Mouse (Mus musculus): ENCODE data around the gene Ackr2. TPM values are rescaled to one million over a fixed set of nuclear protein-coding genes. Genes with fewer than 3 reads are reported as not detected.
A peak's percentile ranks its signal among the peaks of the same experiment; 100 is the strongest.

Ackr2 gene
- polyA plus RNA-seq, 1 experiment from 2014 or later = 14.8 TPM

DNA sequence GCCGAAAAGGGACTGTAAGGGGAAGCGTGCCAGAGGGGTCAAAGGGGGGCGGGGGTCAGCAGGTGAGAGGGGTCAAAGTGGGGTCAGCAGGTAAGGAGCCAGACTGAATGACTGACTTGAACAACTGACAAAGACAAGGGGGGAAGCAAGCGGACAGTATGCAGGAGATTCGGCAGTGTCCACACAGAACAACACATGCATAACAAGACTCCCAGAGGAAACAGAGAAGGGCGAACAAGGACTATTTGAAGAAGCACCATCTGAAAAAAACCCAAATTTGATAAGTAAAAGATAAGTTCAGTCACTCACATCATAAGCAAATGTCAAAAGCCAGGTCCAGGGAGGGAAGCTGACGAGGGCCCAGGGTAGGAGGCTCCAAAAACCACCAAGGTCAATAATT is 29.6 kb downstream of the Ackr2 start:
- no peaks in the 10 kb centered on the region for H3K36me3 ChIP-seq (ENCODE audit: insufficient read depth, low read length)
- H3K4me2 ChIP-seq (replicated peaks; ENCODE audit: low read depth, low read length) = no peak overlapping the region
- WGBS = 53% methylated on average over 7 of the region's 7 CpGs
- TF ChIP-seq EP300 (IDR thresholded peaks at IDR 0.05) (no peak), CTCF (IDR thresholded peaks at IDR 0.05) (no peak)
- H3K4me3 ChIP-seq (ENCODE audit: low read depth, low read length) = no peak overlapping the region
- no peaks in the 10 kb centered on the region for H3K9me3 ChIP-seq (ENCODE audit: low read length)
- no peak overlapping the region for H3K27ac ChIP-seq (ENCODE audit: low read length)
- no peaks in the 10 kb centered on the region for H3K4me1 ChIP-seq (ENCODE audit: insufficient read depth, low read depth, low read length)
- H3K27me3 ChIP-seq (replicated peaks; ENCODE audit: insufficient read depth, low read length) = no peaks in the 10 kb centered on the region
- no peak for ATAC-seq
- no peak for DNase-seq (ENCODE audit: low spot score)
- H3K9ac ChIP-seq (replicated peaks; ENCODE audit: low read depth) = no peak overlapping the region

DNA sequence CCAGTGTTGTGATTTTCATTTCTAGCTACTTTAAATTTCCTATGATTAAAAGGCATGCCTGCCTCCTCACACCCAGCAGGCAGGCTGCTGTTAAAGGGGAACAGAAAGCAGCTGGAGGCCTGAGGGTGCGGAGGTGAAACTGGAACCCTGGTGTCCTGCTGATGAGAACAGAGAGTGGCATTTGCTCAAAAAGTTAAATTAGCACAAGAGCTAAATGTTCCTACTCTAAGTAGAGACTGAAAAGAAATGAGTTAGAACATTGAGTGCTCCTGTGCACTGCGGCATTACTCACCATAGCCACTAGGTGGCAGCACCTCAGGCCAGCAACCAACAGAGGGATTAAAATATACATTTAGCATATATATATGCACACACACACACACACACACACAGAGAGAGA is 30.3 kb downstream of the Ackr2 start:
- TF ChIP-seq EP300 (IDR thresholded peaks at IDR 0.05) (no peak), CTCF (IDR thresholded peaks at IDR 0.05) (peak; percentile 84)
- H3K4me3 ChIP-seq (ENCODE audit: low read depth, low read length) = no peak overlapping the region
- no peaks in the 10 kb centered on the region for H3K36me3 ChIP-seq (ENCODE audit: insufficient read depth, low read length)
- peak; percentile 51 for DNase-seq (ENCODE audit: low spot score)
- no peaks in the 10 kb centered on the region for H3K4me1 ChIP-seq (ENCODE audit: insufficient read depth, low read depth, low read length)
- H3K27me3 ChIP-seq (replicated peaks; ENCODE audit: insufficient read depth, low read length) = no peaks in the 10 kb centered on the region
- no peak for ATAC-seq
- no peak overlapping the region for H3K9ac ChIP-seq (replicated peaks; ENCODE audit: low read depth)
- no peak overlapping the region for H3K27ac ChIP-seq (ENCODE audit: low read length)
- WGBS = 30% methylated on average over 2 of the region's 2 CpGs
- no peak overlapping the region for H3K4me2 ChIP-seq (replicated peaks; ENCODE audit: low read depth, low read length)
- H3K9me3 ChIP-seq (ENCODE audit: low read length) = no peaks in the 10 kb centered on the region

DNA sequence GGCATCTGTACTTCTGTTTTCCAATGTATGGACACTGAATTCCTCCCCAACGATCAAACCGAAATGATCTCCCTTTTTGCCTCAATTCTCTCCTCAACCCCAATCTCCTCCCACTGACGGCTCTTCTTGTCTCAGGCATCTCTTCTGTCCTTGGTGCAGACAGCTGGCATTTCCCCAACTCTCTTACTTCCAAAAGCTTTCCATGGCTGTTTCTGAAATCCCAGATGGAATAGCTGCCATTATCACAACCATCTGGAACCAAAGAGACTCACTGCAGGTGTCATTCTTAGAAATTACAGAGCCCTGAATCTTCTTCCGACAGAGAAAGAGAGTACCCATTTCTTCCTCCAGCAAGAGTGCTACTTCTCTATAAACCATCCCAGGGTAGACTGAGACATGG is 36.7 kb downstream of the Ackr2 start:
- WGBS = 77% methylated on average over 4 of the region's 4 CpGs
- no peak overlapping the region for H3K4me2 ChIP-seq (replicated peaks; ENCODE audit: low read depth, low read length)
- no peak overlapping the region for H3K27ac ChIP-seq (ENCODE audit: low read length)
- H3K9ac ChIP-seq (replicated peaks; ENCODE audit: low read depth) = no peak overlapping the region
- no peaks in the 10 kb centered on the region for H3K4me1 ChIP-seq (ENCODE audit: insufficient read depth, low read depth, low read length)
- ATAC-seq (no peak), DNase-seq (ENCODE audit: low spot score) (no peak)
- H3K9me3 ChIP-seq (ENCODE audit: low read length) = no peaks in the 10 kb centered on the region
- no peaks in the 10 kb centered on the region for H3K27me3 ChIP-seq (replicated peaks; ENCODE audit: insufficient read depth, low read length)
- no peaks in the 10 kb centered on the region for H3K36me3 ChIP-seq (ENCODE audit: insufficient read depth, low read length)
- no peak overlapping the region for H3K4me3 ChIP-seq (ENCODE audit: low read depth, low read length)
- no peak for TF ChIP-seq EP300 (IDR thresholded peaks at IDR 0.05)

DNA sequence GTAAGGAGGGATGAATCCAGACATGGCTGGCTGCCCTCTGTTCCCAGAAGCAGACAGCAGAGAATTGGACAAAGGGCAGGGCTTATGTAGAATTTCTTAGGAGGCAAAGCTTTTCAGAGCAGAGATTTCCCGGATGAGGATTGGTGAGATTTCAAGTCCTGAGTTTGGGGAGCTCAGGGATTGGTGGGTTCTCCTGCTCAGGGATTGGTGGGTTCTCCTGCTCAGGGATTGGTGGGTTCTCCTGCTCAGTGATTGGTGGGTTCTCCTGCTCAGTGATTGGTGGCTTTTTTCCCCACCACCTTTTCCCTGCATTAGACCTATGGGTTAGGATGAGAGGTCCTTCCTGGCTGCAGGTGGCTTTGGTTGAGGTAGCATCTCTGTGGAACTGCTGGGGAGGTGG is 38.8 kb downstream of the Ackr2 start:
- TF ChIP-seq CTCF (IDR thresholded peaks at IDR 0.05) = no peak
- no peak for TF ChIP-seq EP300 (IDR thresholded peaks at IDR 0.05)
- WGBS = 75% methylated on average over 1 of the region's 1 CpGs
- no peak overlapping the region for H3K9ac ChIP-seq (replicated peaks; ENCODE audit: low read depth)
- ATAC-seq = peak; percentile 23; the same call in 1 of the 2 replicates
- no peak for DNase-seq (ENCODE audit: low spot score)
- no peaks in the 10 kb centered on the region for H3K9me3 ChIP-seq (ENCODE audit: low read length)
- no peaks in the 10 kb centered on the region for H3K36me3 ChIP-seq (ENCODE audit: insufficient read depth, low read length)
- H3K4me3 ChIP-seq (ENCODE audit: low read depth, low read length) = no peak overlapping the region
- H3K4me2 ChIP-seq (replicated peaks; ENCODE audit: low read depth, low read length) = no peak overlapping the region
- no peaks in the 10 kb centered on the region for H3K27me3 ChIP-seq (replicated peaks; ENCODE audit: insufficient read depth, low read length)
- H3K27ac ChIP-seq (ENCODE audit: low read length) = no peak overlapping the region
- H3K4me1 ChIP-seq (ENCODE audit: insufficient read depth, low read depth, low read length) = no peaks in the 10 kb centered on the region

DNA sequence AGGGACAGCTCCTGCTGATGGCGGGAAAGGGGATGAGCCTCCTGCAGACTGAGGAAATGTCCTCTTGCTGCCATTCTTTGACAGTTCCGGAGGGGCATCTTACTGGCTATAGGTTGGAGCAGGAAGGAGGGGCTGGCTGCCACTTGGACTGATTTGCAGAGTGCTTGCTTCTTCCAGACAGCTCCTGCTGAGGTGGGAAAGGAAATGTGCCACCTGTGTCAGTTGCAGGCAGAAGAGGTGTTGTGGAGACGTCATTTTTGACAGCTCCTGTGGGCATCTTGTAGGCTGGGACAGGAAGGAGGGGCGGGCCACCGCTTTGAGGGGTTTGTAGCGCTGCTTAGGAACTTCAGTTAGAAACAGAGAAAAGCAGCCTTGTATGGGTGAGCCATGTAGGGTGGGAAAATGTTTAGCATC is 39.3 kb downstream of the Ackr2 start:
- no peaks in the 10 kb centered on the region for H3K9me3 ChIP-seq (ENCODE audit: low read length)
- H3K9ac ChIP-seq (replicated peaks; ENCODE audit: low read depth) = no peak overlapping the region
- peak; percentile 17; the same call in 1 of the 2 replicates for ATAC-seq
- 53% methylated on average over 6 of the region's 6 CpGs for WGBS
- TF ChIP-seq EP300 (IDR thresholded peaks at IDR 0.05) = no peak
- no peak for TF ChIP-seq CTCF (IDR thresholded peaks at IDR 0.05)
- H3K4me3 ChIP-seq (ENCODE audit: low read depth, low read length) = no peak overlapping the region
- H3K4me1 ChIP-seq (ENCODE audit: insufficient read depth, low read depth, low read length) = no peaks in the 10 kb centered on the region
- DNase-seq (ENCODE audit: low spot score) = peak; percentile 23
- peak overlapping the region; percentile 48 for H3K4me2 ChIP-seq (replicated peaks; ENCODE audit: low read depth, low read length)
- no peak overlapping the region for H3K27ac ChIP-seq (ENCODE audit: low read length)
- no peaks in the 10 kb centered on the region for H3K36me3 ChIP-seq (ENCODE audit: insufficient read depth, low read length)
- no peaks in the 10 kb centered on the region for H3K27me3 ChIP-seq (replicated peaks; ENCODE audit: insufficient read depth, low read length)

DNA sequence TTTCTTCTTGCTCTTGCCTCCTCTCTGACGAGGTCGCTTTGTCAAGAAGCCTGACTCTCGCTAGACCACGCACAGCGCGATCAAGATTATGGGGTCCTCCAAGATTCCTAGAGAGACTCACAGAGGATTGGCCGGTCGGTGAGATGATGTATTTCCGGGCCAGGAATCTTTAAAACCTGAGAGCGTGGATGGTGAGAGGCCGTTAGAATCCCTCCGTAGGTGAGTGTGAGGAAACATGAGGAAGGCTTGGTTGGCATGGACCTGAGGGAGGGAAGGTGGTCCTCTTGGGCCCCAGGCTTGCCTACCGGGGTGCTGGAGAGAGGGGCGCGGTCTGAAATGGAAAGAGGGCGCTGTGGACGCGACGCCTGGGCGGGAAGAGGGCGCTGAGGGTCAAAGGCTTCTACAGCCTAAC is 39.8 kb downstream of the Ackr2 start:
- H3K4me2 ChIP-seq (replicated peaks; ENCODE audit: low read depth, low read length) = peak overlapping the region; percentile 48
- DNase-seq (ENCODE audit: low spot score) (peak; percentile 47), ATAC-seq (peak; percentile 67; the same call in 1 of the 2 replicates)
- no peaks in the 10 kb centered on the region for H3K36me3 ChIP-seq (ENCODE audit: insufficient read depth, low read length)
- TF ChIP-seq CTCF (IDR thresholded peaks at IDR 0.05) = no peak
- TF ChIP-seq EP300 (IDR thresholded peaks at IDR 0.05) = no peak
- no peak overlapping the region for H3K9ac ChIP-seq (replicated peaks; ENCODE audit: low read depth)
- peak overlapping the region; percentile 31 for H3K4me3 ChIP-seq (ENCODE audit: low read depth, low read length)
- H3K27ac ChIP-seq (ENCODE audit: low read length) = no peak overlapping the region
- 46% methylated on average over 21 of the region's 21 CpGs for WGBS
- no peaks in the 10 kb centered on the region for H3K27me3 ChIP-seq (replicated peaks; ENCODE audit: insufficient read depth, low read length)
- H3K9me3 ChIP-seq (ENCODE audit: low read length) = no peaks in the 10 kb centered on the region
- H3K4me1 ChIP-seq (ENCODE audit: insufficient read depth, low read depth, low read length) = no peaks in the 10 kb centered on the region

DNA sequence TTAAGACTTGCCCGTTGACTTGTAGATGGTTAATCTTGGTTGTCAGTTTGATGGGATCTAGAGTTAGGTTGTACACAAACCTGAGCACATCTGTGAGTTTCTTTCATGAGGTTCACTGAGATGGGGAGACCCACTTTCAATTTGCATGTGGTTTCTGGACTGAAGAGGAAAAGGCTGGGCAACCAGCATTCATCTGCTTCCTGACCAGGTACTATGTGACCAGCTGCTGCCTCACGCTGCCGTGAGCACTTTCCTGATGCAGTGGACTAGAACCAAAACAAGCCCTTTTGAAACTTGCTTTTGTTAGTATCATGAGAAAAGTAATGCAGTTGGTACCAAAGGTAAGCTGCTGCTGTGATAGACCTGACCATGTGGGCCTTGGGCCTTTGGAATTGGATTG is 44.9 kb downstream of the Ackr2 start:
- WGBS = 69% methylated on average over 3 of the region's 3 CpGs
- H3K4me3 ChIP-seq (ENCODE audit: low read depth, low read length) = no peak overlapping the region
- no peak for ATAC-seq
- H3K9me3 ChIP-seq (ENCODE audit: low read length) = no peaks in the 10 kb centered on the region
- TF ChIP-seq CTCF (IDR thresholded peaks at IDR 0.05) (no peak), EP300 (IDR thresholded peaks at IDR 0.05) (no peak)
- H3K27me3 ChIP-seq (replicated peaks; ENCODE audit: insufficient read depth, low read length) = no peaks in the 10 kb centered on the region
- no peaks in the 10 kb centered on the region for H3K36me3 ChIP-seq (ENCODE audit: insufficient read depth, low read length)
- no peaks in the 10 kb centered on the region for H3K4me1 ChIP-seq (ENCODE audit: insufficient read depth, low read depth, low read length)
- H3K9ac ChIP-seq (replicated peaks; ENCODE audit: low read depth) = no peak overlapping the region
- H3K27ac ChIP-seq (ENCODE audit: low read length) = no peak overlapping the region
- no peak overlapping the region for H3K4me2 ChIP-seq (replicated peaks; ENCODE audit: low read depth, low read length)
- no peak for DNase-seq (ENCODE audit: low spot score)
